Mouse (Mus musculus): ENCODE measurements around the gene Itpr2.

- no peak for TF ChIP-seq EP300 (IDR thresholded peaks at IDR 0.05; ENCODE audit: insufficient read depth, low read depth, low read length)
- no peak for TF ChIP-seq CTCF (IDR thresholded peaks at IDR 0.05; ENCODE audit: low read depth, low read length)
Measured at GRCm38 (mm10) chr6:146310210-146310609, 191.8 kb downstream of the Itpr2 start.
